Mouse (Mus musculus) embryonic facial prominence, embryonic 15.5 days (tissue): ENCODE measurements around the gene Slc9a3r2. TPM values are rescaled to one million over a fixed set of nuclear protein-coding genes. Genes with fewer than 3 reads are reported as not detected.

ENCODE experiments used
- ATAC-seq: fragments of 200-750 bp; cut with Nextera tagmentation; 2 replicates; pipeline ENCODE4 v1.8.0; 2017; ENCODE audit warnings: low read depth, moderate TSS enrichment; ENCODE audit not compliant: insufficient number of reproducible peaks, low FRiP score, low TSS enrichment
- H3K27ac ChIP-seq: fragments of 300-500 bp; sonication (generic); replicated peaks from 2 replicates; pipeline ENCODE4 v1.5.1; 2015; ENCODE audit warnings: mild to moderate bottlenecking, inconsistent platforms
- H3K27me3 ChIP-seq: fragments of 300-500 bp; sonication (generic); 2 replicates; pipeline ENCODE4 v1.6.1; 2015; ENCODE audit warnings: inconsistent platforms
- H3K36me3 ChIP-seq: fragments of 300-500 bp; sonication (generic); 2 replicates; pipeline ENCODE4 v1.6.1; 2015; ENCODE audit warnings: mild to moderate bottlenecking, inconsistent platforms
- H3K4me1 ChIP-seq: fragments of 300-500 bp; sonication (generic); 2 replicates; pipeline ENCODE4 v1.6.1; 2015; ENCODE audit warnings: inconsistent platforms
- H3K4me2 ChIP-seq: fragments of 300-500 bp; sonication (generic); replicated peaks from 2 replicates; pipeline ENCODE4 v1.6.1; 2015; ENCODE audit warnings: mild to moderate bottlenecking, inconsistent platforms
- H3K4me3 ChIP-seq: fragments of 300-500 bp; sonication (generic); replicated peaks from 2 replicates; pipeline ENCODE4 v1.5.1; 2015; ENCODE audit warnings: mild to moderate bottlenecking, inconsistent platforms
- H3K9ac ChIP-seq: fragments of 300-500 bp; sonication (generic); 2 replicates; pipeline ENCODE4 v1.6.1; 2015; ENCODE audit warnings: inconsistent platforms
- H3K9me3 ChIP-seq: fragments of 300-500 bp; sonication (generic); replicated peaks from 2 replicates; pipeline ENCODE4 v1.6.1; 2016; ENCODE audit warnings: inconsistent platforms
- WGBS: fragments of 180-500 bp; shearing (Covaris S2); methylation state at CpG from one replicate; pipeline ENCODE4 v1.1.7; 2015; 5-methylcytosine and 5-hydroxymethylcytosine counted together
- polyA plus RNA-seq: library from polyadenylated mRNA; unstranded; fragments of >200 nt; fragmentation: Nextera tagmentation; extraction: Ambion mirVana; gene quantifications from 2 replicates; pipeline ENCODE4 v1.2.1, GENCODE M21; 2015

Slc9a3r2 gene
- polyA plus RNA-seq: 64.4 and 65.9 TPM in 2 replicates

- under 1% methylated on average over 39 of the region's 41 CpGs for WGBS
- Histone ChIP-seq H3K9me3 (no peaks in the 10 kb centered on the region), H3K9ac (peak within 1 kb of the TSS; percentile 85), H3K27ac (peak within 1 kb of the TSS; percentile 55), H3K4me3 (peak within 1 kb of the TSS; percentile 80), H3K4me1 (peaks cover 34% of the 10 kb centered on the region), H3K27me3 (no peaks in the 10 kb centered on the region), H3K36me3 (peaks cover 4% of the 10 kb centered on the region; the same call in 1 of the 2 replicates), H3K4me2 (peak within 1 kb of the TSS; percentile 91)
- ATAC-seq: peak; percentile 82
Measured at GRCm38 (mm10) chr17:24650070-24650616, at the start of gene Slc9a3r2. Gene Slc9a3r2, minus strand, starts transcription at chr17:24650327.

GRCm38 (mm10) chr17:24699473-24699872 lies 49.3 kb upstream of the Slc9a3r2 start:
- H3K27ac ChIP-seq: no peak overlapping the region
- H3K9ac ChIP-seq: no peak overlapping the region
- H3K27me3 ChIP-seq: no peaks in the 10 kb centered on the region
- H3K4me3 ChIP-seq: no peak overlapping the region
- WGBS: 83% methylated on average over 2 of the region's 2 CpGs
- H3K9me3 ChIP-seq: no peaks in the 10 kb centered on the region
- peaks cover 29% of the 10 kb centered on the region for H3K4me1 ChIP-seq
- peaks cover 45% of the 10 kb centered on the region for H3K36me3 ChIP-seq
- no peak for ATAC-seq
- H3K4me2 ChIP-seq: no peak overlapping the region

DNA sequence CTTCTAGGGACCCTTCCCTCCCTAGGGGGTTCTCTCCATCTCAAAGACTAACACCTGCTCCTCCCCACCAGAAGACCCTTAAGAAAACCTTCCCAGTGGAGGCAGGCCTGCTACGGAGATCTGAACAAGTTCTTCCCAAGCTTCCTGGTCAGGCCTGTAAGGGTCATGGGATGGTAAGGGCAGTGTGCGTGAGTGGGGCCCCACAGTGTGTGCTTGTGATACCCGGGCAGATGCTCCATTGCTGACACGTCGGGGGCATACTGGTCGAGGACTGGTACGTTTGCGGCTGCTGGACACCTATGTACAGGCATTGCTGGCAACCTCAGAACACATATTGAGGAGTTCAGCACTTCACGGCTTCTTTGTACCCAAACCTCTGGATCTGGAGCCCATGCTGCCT lies 48.6 kb upstream of the Slc9a3r2 start:
- no peaks in the 10 kb centered on the region for H3K9me3 ChIP-seq
- H3K4me2 ChIP-seq: no peak overlapping the region
- no peak overlapping the region for H3K4me3 ChIP-seq
- no peak for ATAC-seq
- H3K36me3 ChIP-seq: peaks cover 38% of the 10 kb centered on the region
- H3K27ac ChIP-seq: no peak overlapping the region
- no peak overlapping the region for H3K9ac ChIP-seq
- WGBS: 70% methylated on average over 9 of the region's 9 CpGs
- peaks cover 29% of the 10 kb centered on the region for H3K4me1 ChIP-seq
- no peaks in the 10 kb centered on the region for H3K27me3 ChIP-seq

DNA sequence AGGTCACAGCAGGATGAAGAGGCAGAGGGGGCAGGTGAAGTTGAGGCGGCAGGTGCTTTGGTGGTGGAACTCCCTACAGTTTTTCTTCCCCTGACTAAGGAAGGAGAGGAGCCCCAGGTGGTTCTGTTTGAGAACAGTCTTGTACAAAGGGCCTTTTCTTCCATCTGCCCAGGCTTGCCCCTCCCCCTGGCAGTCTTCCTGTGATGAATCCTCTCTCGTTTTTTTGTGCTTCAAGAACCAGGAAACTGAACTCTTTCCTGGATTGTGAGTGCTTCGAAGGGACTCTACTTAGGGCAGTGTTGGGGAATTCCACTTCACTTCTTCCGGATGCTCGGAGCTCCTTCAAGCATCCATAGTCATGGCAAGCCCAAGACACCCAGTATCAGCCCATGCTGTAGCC lies 47.9 kb upstream of the Slc9a3r2 start:
- H3K9ac ChIP-seq: no peak overlapping the region
- no peak overlapping the region for H3K4me3 ChIP-seq
- 0 out of 2 replicates have a peak overlapping the region, but pooled peaks have one; percentile 1 for H3K4me2 ChIP-seq
- peak overlapping the region; percentile 14; the same call in 1 of the 2 replicates for H3K27ac ChIP-seq
- WGBS: 13% methylated on average over 5 of the region's 5 CpGs
- H3K4me1 ChIP-seq: peaks cover 29% of the 10 kb centered on the region
- H3K9me3 ChIP-seq: no peaks in the 10 kb centered on the region
- ATAC-seq: no peak
- no peaks in the 10 kb centered on the region for H3K27me3 ChIP-seq
- H3K36me3 ChIP-seq: peaks cover 40% of the 10 kb centered on the region

GRCm38 (mm10) chr17:24696011-24696697 lies 46.0 kb upstream of the Slc9a3r2 start, which contains the start of the genes Gfer and Noxo1:
Gene Gfer, minus strand, starts transcription at chr17:24696156.
Gene Noxo1, plus strand, starts transcription at chr17:24696234.
- peak; percentile 93 for ATAC-seq
- H3K36me3 ChIP-seq: peaks cover 27% of the 10 kb centered on the region
- peak within 1 kb of the TSS; percentile 80 for H3K4me2 ChIP-seq
- peak within 1 kb of the TSS; percentile 76 for H3K9ac ChIP-seq
- H3K4me1 ChIP-seq: peaks cover 29% of the 10 kb centered on the region
- WGBS: under 1% methylated on average over 76 of the region's 76 CpGs
- peak within 1 kb of the TSS; percentile 71 for H3K4me3 ChIP-seq
- no peaks in the 10 kb centered on the region for H3K9me3 ChIP-seq
- H3K27me3 ChIP-seq: peaks cover under 1% of the 10 kb centered on the region; the same call in 1 of the 2 replicates
- peak within 1 kb of the TSS; percentile 91 for H3K27ac ChIP-seq

DNA sequence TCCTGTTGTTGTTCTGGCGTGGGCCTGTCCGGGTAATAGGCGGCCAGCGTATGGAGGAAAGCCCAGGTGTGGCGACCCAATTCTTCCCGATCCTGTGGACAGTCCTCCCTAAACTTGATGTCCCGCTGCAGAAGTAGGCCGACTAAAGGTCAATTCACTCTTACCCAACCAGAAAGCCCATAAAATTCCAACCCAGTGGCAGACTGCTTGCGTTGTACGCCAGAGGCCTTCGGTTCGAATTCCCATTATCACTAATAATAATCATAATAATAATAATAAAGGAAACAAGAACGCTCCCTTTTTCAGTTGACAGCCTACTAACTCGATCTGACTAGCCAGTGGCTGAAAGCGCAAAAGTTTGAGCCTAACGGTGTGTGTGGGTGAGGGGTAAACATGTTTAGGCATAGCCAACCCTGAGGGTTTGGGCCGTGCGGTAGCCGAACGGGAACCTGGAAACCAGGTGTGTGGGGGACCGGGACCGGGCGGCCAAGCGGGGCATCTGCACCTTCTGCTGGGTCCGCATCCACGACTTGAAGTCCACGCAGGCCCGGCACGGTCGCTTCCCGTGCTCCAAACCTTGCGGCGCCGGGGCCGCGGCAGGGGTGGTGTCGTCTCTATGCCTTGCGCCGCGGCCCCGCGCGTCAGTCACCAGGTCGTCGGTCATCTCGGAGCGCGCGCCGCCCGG lies 45.3 kb upstream of the Slc9a3r2 start:
- 8% methylated on average over 40 of the region's 51 CpGs for WGBS
- peak overlapping the region; percentile 71 for H3K4me3 ChIP-seq
- peak overlapping the region; percentile 80 for H3K4me2 ChIP-seq
- H3K9me3 ChIP-seq: no peaks in the 10 kb centered on the region
- H3K4me1 ChIP-seq: peaks cover 29% of the 10 kb centered on the region
- ATAC-seq: peak; percentile 8; the same call in 1 of the 2 replicates
- peak overlapping the region; percentile 91 for H3K27ac ChIP-seq
- H3K27me3 ChIP-seq: peaks cover 7% of the 10 kb centered on the region
- H3K9ac ChIP-seq: peak overlapping the region; percentile 76
- peaks cover 21% of the 10 kb centered on the region for H3K36me3 ChIP-seq

DNA sequence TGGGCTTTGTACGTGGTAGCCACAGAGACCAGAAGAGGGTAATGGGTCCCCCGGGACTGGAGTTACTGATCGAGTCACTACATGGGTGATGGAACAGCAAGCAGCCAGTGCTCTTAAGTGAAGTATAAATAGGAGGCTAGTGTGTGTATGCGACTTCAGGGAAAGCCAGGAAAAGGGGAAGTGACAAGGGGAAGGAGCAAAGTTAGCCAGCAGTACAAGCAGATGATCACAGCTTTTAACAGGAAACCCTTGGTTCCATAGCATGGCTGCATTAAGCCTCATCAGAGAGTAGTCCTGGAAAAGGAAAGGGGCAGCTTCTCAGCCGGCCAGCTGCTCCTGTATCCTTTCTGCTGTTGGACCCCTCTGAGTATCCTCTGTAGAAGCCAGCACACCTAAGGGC lies 42.3 kb upstream of the Slc9a3r2 start:
- WGBS: 86% methylated on average over 5 of the region's 5 CpGs
- H3K4me2 ChIP-seq: no peak overlapping the region

DNA sequence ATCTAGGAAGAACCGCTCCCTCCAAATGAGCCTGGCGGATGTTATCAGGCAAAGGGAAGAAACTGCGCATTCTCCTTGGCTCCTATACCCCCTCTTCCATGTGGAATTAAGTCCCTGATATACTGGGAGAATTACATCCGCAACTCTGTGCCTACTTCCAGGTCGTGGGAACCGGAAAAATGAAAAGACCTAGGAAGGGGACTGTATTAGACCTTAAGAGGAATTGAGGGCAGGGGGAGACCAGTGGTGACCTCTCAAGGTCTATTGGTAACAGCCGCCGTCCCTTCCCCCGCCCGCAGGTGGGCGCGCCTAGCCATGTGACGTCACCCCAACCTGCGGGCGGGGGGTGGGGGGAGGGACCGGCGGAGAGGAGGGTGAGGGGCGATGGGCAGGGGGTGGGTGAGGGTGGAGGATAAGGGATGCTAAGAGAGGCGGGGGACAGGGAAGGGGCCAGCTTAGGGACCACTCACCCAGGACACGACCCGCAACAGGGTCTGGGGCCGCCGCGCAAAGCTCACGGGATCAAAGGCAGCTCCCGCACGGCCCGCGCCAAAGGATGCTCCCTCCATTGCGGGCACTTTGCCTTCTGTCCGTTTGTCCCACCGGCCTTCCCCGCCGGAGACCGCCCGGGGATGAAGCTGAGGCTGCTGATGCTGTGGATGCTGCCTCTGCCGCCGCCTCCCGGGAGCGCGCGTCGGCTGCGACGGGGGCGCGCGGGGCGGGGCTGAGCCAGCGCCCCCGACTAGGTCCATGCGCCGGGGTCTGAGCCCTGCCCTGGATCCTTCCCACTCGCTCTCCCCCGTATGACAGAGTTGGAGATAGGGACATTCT lies 39.3 kb upstream of the Slc9a3r2 start, which contains the start of gene Syngr3:
Gene Syngr3 (minus strand): TSS at position 705 of the 831 bp plus-strand sequence.
- H3K27me3 ChIP-seq: peaks cover 46% of the 10 kb centered on the region
- H3K9ac ChIP-seq: peak within 1 kb of the TSS; percentile 42
- peaks cover 10% of the 10 kb centered on the region for H3K36me3 ChIP-seq
- under 1% methylated on average over 50 of the region's 55 CpGs for WGBS
- ATAC-seq: peak; percentile 27; the same call in 1 of the 2 replicates
- no peaks in the 10 kb centered on the region for H3K9me3 ChIP-seq
- H3K27ac ChIP-seq: no peak within 1 kb of the TSS
- peak within 1 kb of the TSS; percentile 55 for H3K4me3 ChIP-seq
- peak within 1 kb of the TSS; percentile 93 for H3K4me2 ChIP-seq
- H3K4me1 ChIP-seq: peaks cover 22% of the 10 kb centered on the region

More for the DNA sequence above, 42.3 kb upstream of the Slc9a3r2 start:
- Histone ChIP-seq H3K9ac (no peak overlapping the region), H3K36me3 (peaks cover 10% of the 10 kb centered on the region), H3K27ac (no peak overlapping the region), H3K4me3 (no peak overlapping the region), H3K4me1 (peaks cover 32% of the 10 kb centered on the region), H3K9me3 (no peaks in the 10 kb centered on the region), H3K27me3 (peaks cover 38% of the 10 kb centered on the region)
- no peak for ATAC-seq

- no peak for ATAC-seq
- peaks cover 1% of the 10 kb centered on the region; the same call in 1 of the 2 replicates for H3K36me3 ChIP-seq
- 17% methylated on average over 23 of the region's 23 CpGs for WGBS
- peak overlapping the region; percentile 56 for H3K4me2 ChIP-seq
- peaks cover 46% of the 10 kb centered on the region for H3K27me3 ChIP-seq
- H3K9me3 ChIP-seq: no peaks in the 10 kb centered on the region
- H3K9ac ChIP-seq: 0 out of 2 replicates have a peak overlapping the region, but pooled peaks have one; percentile 23
- H3K27ac ChIP-seq: no peak overlapping the region
- peaks cover 22% of the 10 kb centered on the region for H3K4me1 ChIP-seq
- peak overlapping the region; percentile 29 for H3K4me3 ChIP-seq
Measured at GRCm38 (mm10) chr17:24687599-24687998, 37.5 kb upstream of the Slc9a3r2 start.

GRCm38 (mm10) chr17:24687146-24687595 lies 37.0 kb upstream of the Slc9a3r2 start:
- WGBS: 2% methylated on average over 25 of the region's 25 CpGs
- ATAC-seq: peak; percentile 47; the same call in 1 of the 2 replicates

More at GRCm38 (mm10) chr17:24687146-24687595, 37.0 kb upstream of the Slc9a3r2 start:
- Histone ChIP-seq H3K9ac (0 out of 2 replicates have a peak overlapping the region, but pooled peaks have one; percentile 23), H3K27me3 (peaks cover 46% of the 10 kb centered on the region), H3K36me3 (peaks cover under 1% of the 10 kb centered on the region), H3K27ac (no peak overlapping the region), H3K9me3 (no peaks in the 10 kb centered on the region), H3K4me2 (peak overlapping the region; percentile 56), H3K4me3 (peak overlapping the region; percentile 29), H3K4me1 (peaks cover 22% of the 10 kb centered on the region)
